Mouse (Mus musculus) T-helper 17 cell (primary cell): ENCODE data around the gene Tut4.

Experiments used
- in situ Hi-C, 2 experiments: fragments of 300-600 bp; cut with MboI, MseI; formaldehyde crosslinking; loops; 1 replicate in 1 of 2; 2 replicates in 1 of 2; pipeline ENCODE4 v1.15.1; 2025; ENCODE audit warnings: high pct_unique_total_duplicates in 2 of 2

The Tut4 gene

GRCm38 (mm10) chr4:108459231-108460155, at the start of gene Tut4:
Gene Tut4, plus strand, starts transcription at chr4:108459426.
- in situ Hi-C loops, result no loop called here

- in situ Hi-C loops, result no loop called here
These were observed 34.6 kb upstream of the Tut4 start for GRCm38 (mm10) chr4:108424587-108424986.

GRCm38 (mm10) chr4:108427719-108428340, 31.4 kb upstream of the Tut4 start:
- in situ Hi-C loops, result no loop called here

GRCm38 (mm10) chr4:108428341-108428721, 30.9 kb upstream of the Tut4 start:
- in situ Hi-C loops, result no loop called here

GRCm38 (mm10) chr4:108430656-108431560, 28.3 kb upstream of the Tut4 start:
- in situ Hi-C loops, result no loop called here

- in situ Hi-C loops, result no loop called here
These were observed 27.7 kb upstream of the Tut4 start for GRCm38 (mm10) chr4:108431561-108431936.

GRCm38 (mm10) chr4:108433341-108433740, 25.9 kb upstream of the Tut4 start:
- in situ Hi-C loops, result no loop called here

GRCm38 (mm10) chr4:108434221-108434620, 25.0 kb upstream of the Tut4 start:
- in situ Hi-C loops, result no loop called here

GRCm38 (mm10) chr4:108434781-108435180, 24.4 kb upstream of the Tut4 start:
- in situ Hi-C loops, result no loop called here

GRCm38 (mm10) chr4:108435646-108436045, 23.6 kb upstream of the Tut4 start:
- in situ Hi-C loops, result no loop called here

GRCm38 (mm10) chr4:108436225-108436624, 23.0 kb upstream of the Tut4 start:
- in situ Hi-C loops, result no loop called here

GRCm38 (mm10) chr4:108438082-108438840, 21.0 kb upstream of the Tut4 start:
- in situ Hi-C loops, result no loop called here

GRCm38 (mm10) chr4:108448091-108448490, 11.1 kb upstream of the Tut4 start:
- in situ Hi-C loops, result no loop called here

GRCm38 (mm10) chr4:108456028-108456427, 3.2 kb upstream of the Tut4 start:
- in situ Hi-C loops, result no loop called here

- in situ Hi-C loops, result no loop called here
These were observed 955 bp upstream of the Tut4 start for GRCm38 (mm10) chr4:108458201-108458741.

GRCm38 (mm10) chr4:108460156-108460923, 1.1 kb downstream of the Tut4 start:
- in situ Hi-C loops, result no loop called here

GRCm38 (mm10) chr4:108461262-108461903, 2.2 kb downstream of the Tut4 start:
- in situ Hi-C loops, result no loop called here

- in situ Hi-C loops, result no loop called here
These were observed 14.4 kb downstream of the Tut4 start for GRCm38 (mm10) chr4:108473586-108473985.

GRCm38 (mm10) chr4:108482776-108483175, 23.6 kb downstream of the Tut4 start:
- in situ Hi-C loops, result no loop called here

- in situ Hi-C loops, result no loop called here
These were observed 25.0 kb downstream of the Tut4 start for GRCm38 (mm10) chr4:108484230-108484629.
